In genomic region chr8:71261234-71261633, GRCm38 (mm10) we compare ENCODE assay signal across 8 mouse cellular contexts. TPM values are rescaled to one million over a fixed set of nuclear protein-coding genes. Genes with fewer than 3 reads are reported as not detected.
A peak's percentile ranks its signal among the peaks of the same experiment; 100 is the strongest.
DNase-seq lines count a peak whose midpoint lies in the region; ATAC-seq and TF ChIP-seq lines count a peak whose summit lies in the region.
"Had no signal": no experiment of that assay in that cellular context is flagged by ENCODE, and none has a peak within 500 bp of the region (broad histone marks: within the 10 kb centered on the region; RNA-seq: fewer than 3 reads in every experiment).

No protein-coding gene starts in this region.

- H3K27me3 ChIP-seq in kidney, adult 2 months (replicated peaks; ENCODE audit: control insufficient read depth, insufficient read depth, low read length) = no peaks in the 10 kb centered on the region
- H3K27me3 ChIP-seq in kidney, embryonic 14.5 days (ENCODE audit: control insufficient read depth, insufficient read depth, low read length) = no peaks in the 10 kb centered on the region
- H3K27me3 ChIP-seq in liver, postnatal 0 days (ENCODE audit: insufficient read depth, low read length) = no peaks in the 10 kb centered on the region
- H3K27me3 ChIP-seq: lung, embryonic 15.5 days had no signal

- no peaks in the 10 kb centered on the region for H3K9me3 ChIP-seq in kidney, embryonic 14.5 days (ENCODE audit: control insufficient read depth, low read length)
- no peaks in the 10 kb centered on the region for H3K9me3 ChIP-seq in ES-E14 (ENCODE audit: control insufficient read depth, insufficient read depth, low read depth, low read length)
- H3K9me3 ChIP-seq in liver, postnatal 0 days (ENCODE audit: low read length) = no peaks in the 10 kb centered on the region
- H3K9me3 ChIP-seq: lung, embryonic 15.5 days had no signal

- no peaks in the 10 kb centered on the region for H3K36me3 ChIP-seq in kidney, adult 2 months (ENCODE audit: control insufficient read depth, insufficient read depth, low read length)
- peaks cover 18% of the 10 kb centered on the region for H3K36me3 ChIP-seq in kidney, embryonic 14.5 days (ENCODE audit: control insufficient read depth, insufficient read depth, low read length)
- H3K36me3 ChIP-seq in ES-E14 (ENCODE audit: control insufficient read depth, insufficient read depth, low read length, poor library complexity, severe bottlenecking) = peaks cover 8% of the 10 kb centered on the region; the same call in 1 of the 2 replicates
- H3K36me3 ChIP-seq in liver, postnatal 0 days (replicated peaks; ENCODE audit: insufficient read depth, low read length) = peaks cover 6% of the 10 kb centered on the region

- TF ChIP-seq CTCF in kidney, adult 2 months (conservative IDR thresholded peaks at IDR 0.05; ENCODE audit: insufficient read depth, insufficient read length, low read depth, low read length) = peak; percentile 57
- TF ChIP-seq CTCF in liver, postnatal 0 days (IDR thresholded peaks at IDR 0.05; ENCODE audit: low read depth) = peak; percentile 50

- no peak overlapping the region for H3K4me2 ChIP-seq in kidney, embryonic 14.5 days (replicated peaks; ENCODE audit: low read depth, low read length)
- no peak overlapping the region for H3K4me2 ChIP-seq in liver, postnatal 0 days (ENCODE audit: low read depth, low read length)
- H3K4me2 ChIP-seq: lung, embryonic 15.5 days had no signal

- DNase-seq in kidney, adult 2 months = peak; percentile 34
- peak; percentile 51 for DNase-seq in ES-E14 (ENCODE audit: low read depth, low spot score)
- peak; percentile 54 for DNase-seq in brain, adult 2 months (ENCODE audit: low read depth, low spot score)
- DNase-seq in liver, postnatal 0 days = no peak
- DNase-seq in frontal cortex, postnatal 10 days (ENCODE audit: low spot score in 2 of 2) = no peak

- no peak overlapping the region for H3K9ac ChIP-seq in kidney, embryonic 14.5 days (ENCODE audit: low read depth, low read length)
- no peak overlapping the region for H3K9ac ChIP-seq in ES-E14 (ENCODE audit: insufficient read depth, low read depth, low read length, poor library complexity, severe bottlenecking)
- no peak overlapping the region for H3K9ac ChIP-seq in liver, postnatal 0 days (replicated peaks)
- H3K9ac ChIP-seq: lung, embryonic 15.5 days had no signal

- ATAC-seq in kidney, embryonic 14.5 days (ENCODE audit: low FRiP score, low TSS enrichment) = no peak; the same call in 1 of the 2 replicates
- peak; percentile 38; the same call in 1 of the 2 replicates for ATAC-seq in liver, postnatal 0 days
- no peak; the same call in 1 of the 2 replicates for ATAC-seq in erythroid progenitor cell, adult 5-6 weeks (replicated peaks; ENCODE audit: low FRiP score, poor library complexity, severe bottlenecking)

- H3K4me3 ChIP-seq in kidney, adult 2 months (ENCODE audit: insufficient read depth, low read depth, low read length) = no peak overlapping the region
- no peak overlapping the region for H3K4me3 ChIP-seq in kidney, embryonic 14.5 days (ENCODE audit: low read length)
- no peak overlapping the region for H3K4me3 ChIP-seq in ES-E14 (ENCODE audit: insufficient read depth in 1 of 2, low read depth in 1 of 2, low read length in 2 of 2, poor library complexity in 1 of 2, severe bottlenecking in 1 of 2)
- H3K4me3 ChIP-seq in liver, postnatal 0 days (ENCODE audit: low read depth, low read length) = no peak overlapping the region
- H3K4me3 ChIP-seq: lung, embryonic 15.5 days had no signal

- no peak for TF ChIP-seq EP300 in liver, postnatal 0 days (IDR thresholded peaks at IDR 0.05; ENCODE audit: low read depth)

- H3K27ac ChIP-seq in kidney, adult 2 months (ENCODE audit: insufficient read depth, low read depth, low read length) = no peak overlapping the region
- no peak overlapping the region for H3K27ac ChIP-seq in kidney, embryonic 14.5 days (ENCODE audit: low read depth, low read length)
- no peak overlapping the region for H3K27ac ChIP-seq in ES-E14 (ENCODE audit: insufficient read depth, low read depth, low read length, poor library complexity, severe bottlenecking)
- no peak overlapping the region for H3K27ac ChIP-seq in liver, postnatal 0 days (ENCODE audit: low read depth)
- H3K27ac ChIP-seq: lung, embryonic 15.5 days had no signal

- in situ Hi-C loops in ES-E14 (cut with MboI; ENCODE audit: low sequenced_read_pairs in 2 of 2, unreplicated experiment in 2 of 2) = no loop called here

- no peaks in the 10 kb centered on the region for H3K4me1 ChIP-seq in kidney, adult 2 months (ENCODE audit: control insufficient read depth, insufficient read depth, low read length)
- H3K4me1 ChIP-seq in kidney, embryonic 14.5 days (ENCODE audit: control insufficient read depth, insufficient read depth, low read length) = no peaks in the 10 kb centered on the region
- H3K4me1 ChIP-seq in ES-E14 (ENCODE audit: control insufficient read depth in 2 of 2, insufficient read depth in 2 of 2, low read length in 2 of 2, poor library complexity in 1 of 2) = no peaks in the 10 kb centered on the region
- H3K4me1 ChIP-seq in liver, postnatal 0 days (ENCODE audit: insufficient read depth) = no peaks in the 10 kb centered on the region
- H3K4me1 ChIP-seq: lung, embryonic 15.5 days had no signal

- TF ChIP-seq POLR2A in kidney, adult 2 months (IDR thresholded peaks at IDR 0.05; ENCODE audit: low read depth, low read length) = no peak

TF ChIP-seq in ES-E14, 5 proteins besides CTCF, POLR2A, EP300 and RAD21:
- TF ChIP-seq CHD2 (IDR thresholded peaks at IDR 0.05; ENCODE audit: low read depth, low read length) = no peak
- no peak for TF ChIP-seq MAFK (IDR thresholded peaks at IDR 0.05; ENCODE audit: insufficient read depth, low read depth, low read length)
- no peak for TF ChIP-seq ZC3H11A (IDR thresholded peaks at IDR 0.05; ENCODE audit: borderline replicate concordance, low read depth, low read length)
- no peak for TF ChIP-seq ZNF384 (IDR thresholded peaks at IDR 0.05; ENCODE audit: low read depth, low read length)
- no peak for TF ChIP-seq HCFC1 (IDR thresholded peaks at IDR 0.05; ENCODE audit: borderline replicate concordance, insufficient read depth, low read length)

RNA-seq across cellular contexts. Expression of gene Myo9b, which starts 11.3 kb away (rescaled TPM):
- polyA plus RNA-seq in kidney, adult 2 months (2012; rRNA removed) = 11.4 and 12.0 TPM in 2 replicates
- 14.6 and 23.7 TPM in 2 replicates for polyA plus RNA-seq in kidney, embryonic 14.5 days (2014; fragmentation: Nextera tagmentation; extraction: Ambion mirVana)
- 32.1 and 36.1 TPM in 2 replicates for total RNA-seq in ES-E14 (2012; rRNA removed)
- 3.8 and 5.1 TPM in 2 replicates for polyA plus RNA-seq in liver, postnatal 0 days (2015; fragmentation: Nextera tagmentation; extraction: Ambion mirVana)
- 26.3 and 29.3 TPM in 2 replicates for total RNA-seq in erythroid progenitor cell, adult 5-6 weeks (2015; ENCODE audit: low replicate concordance)
- 23.4 and 32.3 TPM in 2 replicates for total RNA-seq in erythroid progenitor cell, adult 5-6 weeks (2017; ENCODE audit: low replicate concordance)

RNA-seq across cellular contexts. Expression of gene Haus8, which starts 11.5 kb away (rescaled TPM):
- 3.1 and 3.6 TPM in 2 replicates for polyA plus RNA-seq in kidney, adult 2 months (2012; rRNA removed)
- polyA plus RNA-seq in kidney, embryonic 14.5 days (2014; fragmentation: Nextera tagmentation; extraction: Ambion mirVana) = 53.3 and 55.5 TPM in 2 replicates
- total RNA-seq in ES-E14 (2012; rRNA removed) = 26.3 and 39.3 TPM in 2 replicates
- 16.5 and 18.6 TPM in 2 replicates for polyA plus RNA-seq in liver, postnatal 0 days (2015; fragmentation: Nextera tagmentation; extraction: Ambion mirVana)
- total RNA-seq in erythroid progenitor cell, adult 5-6 weeks (2015; ENCODE audit: low replicate concordance) = 36.4 and 49.9 TPM in 2 replicates
- 69.7 and 109 TPM in 2 replicates for total RNA-seq in erythroid progenitor cell, adult 5-6 weeks (2017; ENCODE audit: low replicate concordance)

Comparison
In these comparisons a context has a peak if more than half of its experiments do, and no peak if none do; other contexts are left out.
1. DNase-seq: peak in kidney, adult 2 months (single experiment), ES-E14 (single experiment) and brain, adult 2 months (single experiment); none in liver, postnatal 0 days (single experiment) and frontal cortex, postnatal 10 days (0 of 2).